Mouse (Mus musculus): Measurements from ENCODE around the gene Rasl11a. TPM values are rescaled to one million over a fixed set of nuclear protein-coding genes. Genes with fewer than 3 reads are reported as not detected.

Gene Rasl11a
- polyA plus RNA-seq, 1 experiment from 2014 or later: 19.0 TPM

- Histone ChIP-seq H3K27me3 (ENCODE audit: control insufficient read depth, insufficient read depth, low read length) (no peaks in the 10 kb centered on the region), H3K4me2 (replicated peaks; ENCODE audit: low read depth, low read length) (no peak overlapping the region), H3K4me3 (ENCODE audit: low read depth, low read length) (no peak overlapping the region), H3K9me3 (ENCODE audit: control insufficient read depth, low read length) (no peaks in the 10 kb centered on the region), H3K9ac (ENCODE audit: low read depth, low read length) (no peak overlapping the region), H3K27ac (ENCODE audit: low read depth, low read length) (no peak overlapping the region), H3K36me3 (ENCODE audit: control insufficient read depth, insufficient read depth, low read length) (no peaks in the 10 kb centered on the region), H3K4me1 (replicated peaks; ENCODE audit: control insufficient read depth, insufficient read depth, low read length) (no peaks in the 10 kb centered on the region)
- DNase-seq (ENCODE audit: low spot score): no peak
- 89% methylated on average over 8 of the region's 8 CpGs for WGBS
- no peak for ATAC-seq (ENCODE audit: low FRiP score)
Measured at GRCm38 (mm10) chr5:146818906-146819623, 25.8 kb upstream of the Rasl11a start.

GRCm38 (mm10) chr5:146823005-146823404 is 21.9 kb upstream of the Rasl11a start:
- H3K9me3 ChIP-seq (ENCODE audit: control insufficient read depth, low read length): no peaks in the 10 kb centered on the region
- no peak for ATAC-seq (ENCODE audit: low FRiP score)
- WGBS: 88% methylated on average over 5 of the region's 5 CpGs

GRCm38 (mm10) chr5:146829528-146829927 is 15.3 kb upstream of the Rasl11a start:
- H3K27ac ChIP-seq (ENCODE audit: low read depth, low read length): no peak overlapping the region
- no peaks in the 10 kb centered on the region for H3K36me3 ChIP-seq (ENCODE audit: control insufficient read depth, insufficient read depth, low read length)
- H3K27me3 ChIP-seq (ENCODE audit: control insufficient read depth, insufficient read depth, low read length): no peaks in the 10 kb centered on the region
- no peak overlapping the region for H3K4me2 ChIP-seq (replicated peaks; ENCODE audit: low read depth, low read length)
- H3K4me3 ChIP-seq (ENCODE audit: low read depth, low read length): no peak overlapping the region
- H3K9me3 ChIP-seq (ENCODE audit: control insufficient read depth, low read length): no peaks in the 10 kb centered on the region
- no peaks in the 10 kb centered on the region for H3K4me1 ChIP-seq (replicated peaks; ENCODE audit: control insufficient read depth, insufficient read depth, low read length)
- WGBS: 53% methylated on average over 8 of the region's 8 CpGs
- no peak for ATAC-seq (ENCODE audit: low FRiP score)
- DNase-seq (ENCODE audit: low spot score): no peak
- no peak overlapping the region for H3K9ac ChIP-seq (ENCODE audit: low read depth, low read length)

More at GRCm38 (mm10) chr5:146823005-146823404, 21.9 kb upstream of the Rasl11a start:
- Histone ChIP-seq H3K9ac (ENCODE audit: low read depth, low read length) (no peak overlapping the region), H3K36me3 (ENCODE audit: control insufficient read depth, insufficient read depth, low read length) (no peaks in the 10 kb centered on the region), H3K27ac (ENCODE audit: low read depth, low read length) (no peak overlapping the region), H3K4me3 (ENCODE audit: low read depth, low read length) (no peak overlapping the region), H3K4me1 (replicated peaks; ENCODE audit: control insufficient read depth, insufficient read depth, low read length) (no peaks in the 10 kb centered on the region), H3K27me3 (ENCODE audit: control insufficient read depth, insufficient read depth, low read length) (no peaks in the 10 kb centered on the region), H3K4me2 (replicated peaks; ENCODE audit: low read depth, low read length) (no peak overlapping the region)
- no peak for DNase-seq (ENCODE audit: low spot score)

GRCm38 (mm10) chr5:146832435-146832768 is 12.5 kb upstream of the Rasl11a start:
- peak overlapping the region; percentile 73 for H3K4me2 ChIP-seq (replicated peaks; ENCODE audit: low read depth, low read length)
- peak overlapping the region; percentile 98 for H3K9ac ChIP-seq (ENCODE audit: low read depth, low read length)
- H3K27me3 ChIP-seq (ENCODE audit: control insufficient read depth, insufficient read depth, low read length): no peaks in the 10 kb centered on the region
- DNase-seq (ENCODE audit: low spot score) (no peak), ATAC-seq (ENCODE audit: low FRiP score) (no peak)
- H3K4me1 ChIP-seq (replicated peaks; ENCODE audit: control insufficient read depth, insufficient read depth, low read length): no peaks in the 10 kb centered on the region
- peak overlapping the region; percentile 75; the same call in 1 of the 2 replicates for H3K27ac ChIP-seq (ENCODE audit: low read depth, low read length)
- H3K4me3 ChIP-seq (ENCODE audit: low read depth, low read length): peak overlapping the region; percentile 97
- H3K9me3 ChIP-seq (ENCODE audit: control insufficient read depth, low read length): no peaks in the 10 kb centered on the region
- H3K36me3 ChIP-seq (ENCODE audit: control insufficient read depth, insufficient read depth, low read length): peaks cover 10% of the 10 kb centered on the region; the same call in 1 of the 2 replicates
- 55% methylated on average over 7 of the region's 7 CpGs for WGBS

- ATAC-seq (ENCODE audit: low FRiP score) (peak; percentile 98), DNase-seq (ENCODE audit: low spot score) (peak; percentile 93)
- peak within 1 kb of the TSS; percentile 75 for H3K27ac ChIP-seq (ENCODE audit: low read depth, low read length)
- H3K36me3 ChIP-seq (ENCODE audit: control insufficient read depth, insufficient read depth, low read length): peaks cover 10% of the 10 kb centered on the region; the same call in 1 of the 2 replicates
- peak within 1 kb of the TSS; percentile 97 for H3K4me3 ChIP-seq (ENCODE audit: low read depth, low read length)
- WGBS: under 1% methylated on average over 57 of the region's 60 CpGs
- H3K9ac ChIP-seq (ENCODE audit: low read depth, low read length): peak within 1 kb of the TSS; percentile 98
- H3K4me2 ChIP-seq (replicated peaks; ENCODE audit: low read depth, low read length): peak within 1 kb of the TSS; percentile 73
- no peaks in the 10 kb centered on the region for H3K27me3 ChIP-seq (ENCODE audit: control insufficient read depth, insufficient read depth, low read length)
- no peaks in the 10 kb centered on the region for H3K4me1 ChIP-seq (replicated peaks; ENCODE audit: control insufficient read depth, insufficient read depth, low read length)
- H3K9me3 ChIP-seq (ENCODE audit: control insufficient read depth, low read length): no peaks in the 10 kb centered on the region
Measured at GRCm38 (mm10) chr5:146832769-146833448, 12.0 kb upstream of the Rasl11a start, which contains the start of gene Rpl21. Rpl21 (plus strand) TSS chr5:146832890.

GRCm38 (mm10) chr5:146833673-146834201 is 11.1 kb upstream of the Rasl11a start:
- Histone ChIP-seq H3K36me3 (ENCODE audit: control insufficient read depth, insufficient read depth, low read length) (peaks cover 10% of the 10 kb centered on the region; the same call in 1 of the 2 replicates), H3K4me3 (ENCODE audit: low read depth, low read length) (peak overlapping the region; percentile 97), H3K4me2 (replicated peaks; ENCODE audit: low read depth, low read length) (peak overlapping the region; percentile 73), H3K9me3 (ENCODE audit: control insufficient read depth, low read length) (no peaks in the 10 kb centered on the region), H3K27me3 (ENCODE audit: control insufficient read depth, insufficient read depth, low read length) (no peaks in the 10 kb centered on the region), H3K9ac (ENCODE audit: low read depth, low read length) (peak overlapping the region; percentile 98), H3K4me1 (replicated peaks; ENCODE audit: control insufficient read depth, insufficient read depth, low read length) (no peaks in the 10 kb centered on the region), H3K27ac (ENCODE audit: low read depth, low read length) (peak overlapping the region; percentile 75)
- no peak for DNase-seq (ENCODE audit: low spot score)
- no peak for ATAC-seq (ENCODE audit: low FRiP score)
- WGBS: 27% methylated on average over 8 of the region's 8 CpGs

- Histone ChIP-seq H3K9me3 (ENCODE audit: control insufficient read depth, low read length) (no peaks in the 10 kb centered on the region), H3K4me2 (replicated peaks; ENCODE audit: low read depth, low read length) (no peak overlapping the region), H3K27me3 (ENCODE audit: control insufficient read depth, insufficient read depth, low read length) (no peaks in the 10 kb centered on the region), H3K27ac (ENCODE audit: low read depth, low read length) (no peak overlapping the region), H3K9ac (ENCODE audit: low read depth, low read length) (no peak overlapping the region), H3K4me1 (replicated peaks; ENCODE audit: control insufficient read depth, insufficient read depth, low read length) (no peaks in the 10 kb centered on the region), H3K36me3 (ENCODE audit: control insufficient read depth, insufficient read depth, low read length) (peaks cover 10% of the 10 kb centered on the region; the same call in 1 of the 2 replicates), H3K4me3 (ENCODE audit: low read depth, low read length) (no peak overlapping the region)
- WGBS: 89% methylated on average over 8 of the region's 8 CpGs
- DNase-seq (ENCODE audit: low spot score) (no peak), ATAC-seq (ENCODE audit: low FRiP score) (no peak)
Measured at GRCm38 (mm10) chr5:146834959-146835358, 9.9 kb upstream of the Rasl11a start.

- no peak for DNase-seq (ENCODE audit: low spot score)
- Histone ChIP-seq H3K27me3 (ENCODE audit: control insufficient read depth, insufficient read depth, low read length) (no peaks in the 10 kb centered on the region), H3K9me3 (ENCODE audit: control insufficient read depth, low read length) (no peaks in the 10 kb centered on the region), H3K4me3 (ENCODE audit: low read depth, low read length) (no peak overlapping the region), H3K4me1 (replicated peaks; ENCODE audit: control insufficient read depth, insufficient read depth, low read length) (no peaks in the 10 kb centered on the region), H3K4me2 (replicated peaks; ENCODE audit: low read depth, low read length) (no peak overlapping the region), H3K9ac (ENCODE audit: low read depth, low read length) (no peak overlapping the region), H3K27ac (ENCODE audit: low read depth, low read length) (no peak overlapping the region), H3K36me3 (ENCODE audit: control insufficient read depth, insufficient read depth, low read length) (peaks cover 10% of the 10 kb centered on the region; the same call in 1 of the 2 replicates)
- ATAC-seq (ENCODE audit: low FRiP score): no peak
- 75% methylated on average over 7 of the region's 7 CpGs for WGBS
Measured at GRCm38 (mm10) chr5:146837967-146838720, 6.7 kb upstream of the Rasl11a start.
